Mouse (Mus musculus) effector memory CD4-positive, alpha-beta T cell, adult 7 months (primary cell): ENCODE measurements around the gene Gm9821. TPM values are rescaled to one million over a fixed set of nuclear protein-coding genes. Genes with fewer than 3 reads are reported as not detected.

Experiments used
- polyA plus RNA-seq: library from polyadenylated mRNA; unstranded; fragments of 100-300 nt; shearing (Covaris generic); gene quantifications from one replicate; pipeline ENCODE4 v1.2.1, GENCODE M21; 2017

The Gm9821 gene
- not detected for polyA plus RNA-seq

DNA sequence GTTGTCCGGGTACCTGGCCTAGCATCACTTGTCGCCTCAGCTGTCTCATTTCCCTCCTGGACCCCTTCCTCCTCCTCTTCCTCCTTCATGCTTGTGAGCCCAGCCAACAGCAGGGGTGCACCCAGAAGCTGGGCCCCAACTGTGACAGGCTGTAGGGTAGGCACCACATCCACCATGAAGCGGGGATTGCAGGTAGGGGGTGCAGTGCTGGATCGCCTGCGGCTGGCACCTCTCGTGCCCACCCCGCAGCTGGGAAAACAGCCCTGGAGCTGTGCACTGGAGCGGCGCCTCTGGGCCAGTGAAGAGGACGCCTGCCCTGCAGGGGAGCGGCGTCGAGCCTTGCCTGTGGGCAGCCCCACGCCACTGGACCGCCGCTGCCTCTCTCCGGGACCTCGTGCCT is at the start of gene Gm9821:
TSS of gene Gm9821 (plus strand) at position 221 of the 400 bp plus-strand sequence.

DNA sequence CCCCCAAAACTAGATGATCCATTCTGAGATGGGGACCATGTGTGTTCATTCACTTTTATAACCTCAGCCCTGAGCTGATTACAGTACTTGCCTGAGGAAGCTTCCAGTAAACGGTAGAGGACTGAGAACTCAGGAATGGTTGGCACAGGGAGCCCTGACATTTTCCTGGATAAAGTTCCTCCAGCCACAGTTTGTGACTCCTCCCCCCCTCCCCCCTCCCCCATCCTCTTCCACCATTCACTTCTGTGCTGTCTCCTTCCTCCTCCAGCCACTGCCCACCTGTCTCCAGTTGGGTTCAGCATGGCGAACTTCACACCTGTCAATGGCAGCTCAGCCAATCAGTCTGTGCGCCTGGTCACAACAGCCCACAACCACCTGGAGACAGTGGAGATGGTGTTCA is 18.6 kb upstream of the Gm9821 start, which contains the start of gene Chrm4:
TSS of gene Chrm4 (plus strand) at position 301 of the 400 bp plus-strand sequence.

DNA sequence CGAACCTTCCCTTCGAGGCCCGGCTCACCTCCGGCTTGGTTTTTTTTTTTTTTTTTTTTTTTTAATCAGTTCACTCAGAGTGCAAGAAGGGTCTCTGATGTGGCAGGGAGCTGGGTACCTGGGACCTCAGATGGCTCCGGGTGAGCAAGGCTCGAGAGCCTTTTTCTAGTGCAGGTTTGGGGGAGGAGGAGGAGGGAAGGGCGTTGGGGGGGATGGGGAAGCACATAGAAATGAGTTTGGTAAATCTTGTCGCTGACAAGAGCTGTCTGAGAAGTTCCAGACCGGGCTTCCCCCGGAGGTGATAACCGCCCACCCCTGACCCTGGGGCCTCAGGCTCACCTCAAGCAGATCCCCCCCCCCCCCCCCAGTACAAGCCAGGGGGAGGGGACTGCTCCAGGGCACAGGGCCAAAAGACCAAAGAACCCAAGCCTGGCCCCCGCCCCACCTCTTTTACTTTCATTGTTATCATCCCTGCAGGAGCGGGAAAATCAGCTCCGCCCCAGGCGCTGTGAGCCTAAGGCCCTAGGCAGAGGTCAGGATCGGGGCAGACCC is 13.3 kb upstream of the Gm9821 start, which contains the start of gene Mdk:
TSS of gene Mdk (minus strand) at position 138 of the 552 bp plus-strand sequence.

DNA sequence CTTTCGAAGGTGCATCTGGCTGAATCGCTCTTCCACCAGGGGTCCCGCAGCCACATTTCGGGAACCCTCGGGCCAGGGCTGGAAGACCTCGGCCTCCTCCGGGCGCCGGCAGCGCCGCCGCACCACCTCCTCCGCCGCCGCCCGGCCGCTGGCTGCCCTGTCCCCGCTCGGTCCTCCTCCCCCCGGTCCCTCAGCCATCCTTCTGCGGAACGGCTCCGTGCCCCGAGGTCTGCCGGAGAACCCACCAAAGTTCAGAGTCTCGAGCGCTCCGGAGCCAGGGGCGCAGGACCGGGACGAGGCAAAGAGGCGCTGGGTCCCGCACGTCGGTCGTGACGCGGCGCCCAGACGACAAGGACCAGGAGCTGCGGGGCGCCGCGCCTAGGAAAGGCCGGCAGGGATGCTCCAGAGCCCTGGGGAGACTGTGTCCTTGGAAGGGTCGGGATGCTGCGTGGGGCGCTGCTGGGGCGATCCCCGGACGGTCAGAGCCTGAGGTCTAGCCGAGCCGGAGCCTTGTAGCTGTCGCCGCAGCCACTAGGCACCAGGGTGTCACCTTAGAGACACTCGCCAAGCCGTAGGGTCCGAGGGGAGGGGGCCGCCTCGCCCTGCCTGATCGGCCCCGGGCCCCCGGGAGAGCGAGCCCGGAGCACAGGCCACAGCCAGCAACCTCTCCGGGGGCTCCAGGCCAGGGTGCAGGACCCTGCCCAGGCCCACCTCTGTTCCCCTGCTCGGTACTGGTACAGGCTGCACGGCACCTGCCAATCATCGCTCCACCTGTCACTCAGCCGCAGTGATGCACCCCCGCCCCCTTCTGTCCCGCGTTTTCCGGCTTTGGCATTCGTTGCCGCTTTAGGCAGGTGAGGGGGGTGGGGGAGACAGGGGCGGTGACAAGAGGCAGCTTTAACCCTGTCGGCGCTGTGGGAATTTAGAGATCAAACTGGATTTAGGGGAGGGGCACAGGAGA is 30.4 kb downstream of the Gm9821 start, which contains the start of gene Dgkz:
TSS of gene Dgkz (minus strand) at position 284 of the 961 bp plus-strand sequence.

Other genes starting within 250 kb of the Gm9821 start
- gene Atg13, start 235.1 kb upstream of the Gm9821 start, polyA plus RNA-seq, result 48.5 TPM
- gene Harbi1, start 234.9 kb upstream of the Gm9821 start, polyA plus RNA-seq, result 5.2 TPM
- gene Ambra1, start 215.6 kb upstream of the Gm9821 start, polyA plus RNA-seq, result 39.2 TPM
- 0.88 TPM for gene Chrm4, start 18.5 kb upstream of the Gm9821 start, polyA plus RNA-seq
- 0.69 TPM for gene Mdk, start 13.4 kb upstream of the Gm9821 start, polyA plus RNA-seq
- 200 TPM for gene Dgkz, start 30.2 kb downstream of the Gm9821 start, polyA plus RNA-seq
- gene Creb3l1, start 78.8 kb downstream of the Gm9821 start, polyA plus RNA-seq, result 0.43 TPM
- 43.4 TPM for gene Phf21a, start 147.4 kb downstream of the Gm9821 start, polyA plus RNA-seq